Mouse (Mus musculus): ENCODE measurements around the gene Snx8.

- TF ChIP-seq CTCF (IDR thresholded peaks at IDR 0.05; ENCODE audit: control insufficient read depth, insufficient read depth, low read length) (no peak), POLR2A (IDR thresholded peaks at IDR 0.05; ENCODE audit: borderline replicate concordance, control insufficient read depth, low read depth, low read length) (no peak)
Measured at GRCm38 (mm10) chr5:140384462-140384861, 4.6 kb downstream of the Snx8 start.
